Mouse (Mus musculus): Measurements from ENCODE around the gene Pds5b. TPM values are rescaled to one million over a fixed set of nuclear protein-coding genes. Genes with fewer than 3 reads are reported as not detected.
"Not testable (repeated sequence)": the region's sequence is repeated elsewhere in the genome, so short reads cannot be mapped to it uniquely, and the experiment has no call there.

Pds5b gene
- 34.3 and 48.5 TPM in 2 replicates for polyA plus RNA-seq (2012; rRNA removed)

DNA sequence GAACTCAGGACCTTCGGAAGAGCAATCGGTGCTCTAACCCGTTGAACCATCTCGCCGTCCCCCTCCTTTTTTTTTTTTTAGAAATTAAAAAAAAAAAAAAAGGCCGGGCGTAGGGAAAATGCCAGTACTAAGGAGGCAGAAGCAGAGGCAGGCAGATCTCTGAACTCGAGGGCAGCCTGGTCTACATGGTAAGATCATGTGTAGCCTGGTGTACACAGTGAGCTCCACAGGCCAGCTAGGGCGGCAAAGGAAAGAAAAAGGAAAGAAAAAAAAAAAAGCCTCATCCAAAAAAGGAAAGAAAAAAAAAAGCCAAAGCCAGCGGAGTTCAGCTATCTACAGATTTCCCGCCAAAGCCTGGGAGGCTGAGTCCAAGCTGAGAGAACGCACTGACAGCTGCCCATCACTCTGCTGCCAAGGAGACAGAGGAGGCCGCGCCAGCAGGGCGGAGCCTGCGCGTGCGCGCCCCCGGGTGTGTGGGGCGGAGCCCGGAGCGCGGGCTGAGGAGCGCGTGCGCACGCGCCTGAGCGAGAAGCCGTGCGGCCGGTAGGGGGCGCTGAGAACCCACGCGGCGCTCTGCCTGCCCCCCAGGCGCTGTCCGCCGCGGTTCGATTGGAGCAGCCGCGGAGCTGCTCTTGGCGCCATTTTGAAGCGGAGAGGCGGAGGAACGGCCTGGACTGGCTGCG is at the start of gene Pds5b:
Gene Pds5b, plus strand, starts transcription at position 587 of the 683 bp plus-strand sequence.
- TF ChIP-seq CTCF (IDR thresholded peaks at IDR 0.05; ENCODE audit: borderline replicate concordance, extremely low read depth, insufficient read depth, insufficient read length) (peak; percentile 92), POLR2A (IDR thresholded peaks at IDR 0.05; ENCODE audit: borderline replicate concordance, extremely low read depth, insufficient read depth, insufficient read length, poor library complexity, severe bottlenecking) (no peak; the same call in 1 of the 2 replicates)
- peak; percentile 99 for DNase-seq (ENCODE audit: low read depth)

DNA sequence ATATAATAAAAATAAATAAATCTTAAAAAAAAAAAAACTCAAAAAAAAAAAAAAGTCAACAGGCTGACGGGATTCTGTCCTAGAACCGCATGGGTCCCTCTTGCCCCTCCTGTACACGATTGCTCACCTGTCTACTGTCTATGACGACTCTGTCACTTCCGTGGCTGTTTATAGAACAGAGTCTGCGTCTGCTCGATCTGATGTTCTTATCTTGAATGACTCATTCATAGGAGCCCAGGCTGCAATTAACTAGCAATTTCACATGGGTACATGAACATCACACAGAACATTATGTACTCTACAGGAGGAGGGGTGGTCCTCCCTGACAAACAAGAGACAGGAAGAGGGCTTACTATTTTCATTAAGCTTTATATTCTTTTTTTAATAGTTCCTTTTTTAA is 48.0 kb upstream of the Pds5b start:
- no peak for TF ChIP-seq POLR2A (IDR thresholded peaks at IDR 0.05; ENCODE audit: borderline replicate concordance, extremely low read depth, insufficient read depth, insufficient read length, poor library complexity, severe bottlenecking)
- TF ChIP-seq CTCF (IDR thresholded peaks at IDR 0.05; ENCODE audit: borderline replicate concordance, extremely low read depth, insufficient read depth, insufficient read length), result no peak
- DNase-seq (ENCODE audit: low read depth), result no peak

DNA sequence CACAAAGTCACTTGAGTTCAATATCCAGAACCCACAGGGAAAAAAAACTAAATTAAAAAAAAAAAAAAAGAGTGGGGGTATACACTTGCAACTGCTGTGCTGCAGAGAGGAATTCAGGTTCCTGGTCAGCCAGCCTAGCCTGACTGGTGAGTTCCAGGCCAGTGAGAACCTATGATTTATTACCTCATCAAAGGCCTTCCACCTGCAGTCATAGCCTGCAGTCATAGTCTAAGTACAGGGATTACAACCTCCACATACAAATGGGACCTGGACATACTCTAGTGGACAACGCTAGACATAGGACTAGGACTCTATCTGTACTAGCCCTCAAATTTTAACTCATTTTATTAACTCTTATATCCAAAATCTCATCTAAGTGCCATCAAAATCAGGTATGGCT is 44.3 kb upstream of the Pds5b start:
- TF ChIP-seq CTCF (IDR thresholded peaks at IDR 0.05; ENCODE audit: borderline replicate concordance, extremely low read depth, insufficient read depth, insufficient read length), result no peak
- no peak for DNase-seq (ENCODE audit: low read depth)

DNA sequence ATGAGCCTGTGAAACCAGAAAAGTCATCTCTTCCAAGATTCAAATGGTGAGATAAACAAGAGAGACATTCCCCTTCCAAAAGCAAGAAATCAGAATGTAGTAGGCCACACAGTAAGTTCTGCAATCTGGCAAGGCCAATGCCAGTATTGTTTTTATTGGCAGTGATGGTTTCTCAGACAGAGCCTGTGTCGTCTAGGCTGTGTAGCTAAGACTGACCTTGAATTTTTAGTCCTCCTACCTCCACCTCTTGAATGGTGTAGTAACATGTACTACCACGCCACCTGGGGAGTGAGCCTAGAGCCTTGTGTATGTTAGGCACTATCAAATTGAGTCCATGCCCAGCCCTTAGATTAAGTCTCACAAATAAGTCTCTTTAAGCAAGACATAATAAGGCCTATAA is 43.8 kb upstream of the Pds5b start:
- TF ChIP-seq CTCF (IDR thresholded peaks at IDR 0.05; ENCODE audit: borderline replicate concordance, extremely low read depth, insufficient read depth, insufficient read length) (no peak), POLR2A (IDR thresholded peaks at IDR 0.05; ENCODE audit: borderline replicate concordance, extremely low read depth, insufficient read depth, insufficient read length, poor library complexity, severe bottlenecking) (no peak)

DNA sequence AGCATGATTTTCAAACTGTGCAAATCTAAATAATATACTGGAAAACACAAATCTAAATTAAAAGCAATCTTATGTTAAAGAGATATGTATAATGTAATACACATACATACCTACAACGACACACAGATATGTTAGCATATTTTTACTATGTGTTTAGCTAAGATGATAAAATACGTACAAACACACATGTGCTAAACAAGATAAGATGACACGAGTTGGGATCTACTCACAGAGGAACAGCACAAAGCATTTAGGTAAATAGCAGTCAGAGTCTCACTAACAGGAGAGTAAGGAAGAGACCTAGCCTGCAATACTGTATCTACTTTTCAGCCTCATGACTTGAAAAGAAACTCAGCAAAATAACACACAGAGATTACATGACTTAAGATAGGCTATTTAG is 32.1 kb upstream of the Pds5b start:
- DNase-seq (ENCODE audit: low read depth), result no peak
- no peak for TF ChIP-seq CTCF (IDR thresholded peaks at IDR 0.05; ENCODE audit: borderline replicate concordance, extremely low read depth, insufficient read depth, insufficient read length)
- TF ChIP-seq POLR2A (IDR thresholded peaks at IDR 0.05; ENCODE audit: borderline replicate concordance, extremely low read depth, insufficient read depth, insufficient read length, poor library complexity, severe bottlenecking), result no peak

More for the DNA sequence above, 43.8 kb upstream of the Pds5b start:
- DNase-seq (ENCODE audit: low read depth), result no peak

DNA sequence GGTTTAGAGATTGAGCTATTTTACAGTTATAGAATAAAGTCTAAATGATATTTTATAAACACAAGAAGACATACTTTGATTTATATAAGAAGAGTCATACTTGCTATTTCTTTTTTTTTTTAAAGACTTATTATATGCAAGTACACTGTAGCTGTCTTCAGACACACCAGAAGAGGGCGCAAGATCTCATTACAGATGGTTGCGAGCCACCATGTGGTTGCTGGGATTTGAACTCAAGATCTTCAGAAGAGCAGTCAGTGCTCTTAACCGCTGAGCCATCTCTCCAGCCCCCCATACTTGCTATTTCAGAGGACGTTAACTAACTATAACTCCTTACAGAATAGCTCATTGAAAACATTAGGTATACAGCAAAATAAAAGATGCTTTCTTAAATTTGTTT is 30.1 kb upstream of the Pds5b start:
- DNase-seq (ENCODE audit: low read depth), result not testable (repeated sequence)

DNA sequence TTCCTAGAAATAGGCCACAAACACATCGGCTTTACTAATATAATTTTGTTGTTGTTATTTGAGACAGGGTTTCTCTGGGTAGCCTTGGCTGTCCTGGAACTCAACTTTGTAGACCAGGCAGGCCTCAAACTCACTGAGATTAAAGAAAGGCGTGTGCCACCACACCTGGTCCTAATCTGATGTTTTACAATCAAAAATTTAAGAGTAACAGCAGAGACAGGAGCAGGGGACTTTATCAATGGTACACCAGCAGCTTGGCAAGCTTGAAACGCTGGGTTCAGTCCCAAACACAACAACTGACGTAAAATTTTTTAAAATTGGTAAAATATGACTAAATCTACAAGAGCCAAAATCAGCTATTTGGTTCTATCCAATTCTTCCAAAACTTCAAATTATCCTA is 28.6 kb upstream of the Pds5b start:
- TF ChIP-seq POLR2A (IDR thresholded peaks at IDR 0.05; ENCODE audit: borderline replicate concordance, extremely low read depth, insufficient read depth, insufficient read length, poor library complexity, severe bottlenecking) (no peak), CTCF (IDR thresholded peaks at IDR 0.05; ENCODE audit: borderline replicate concordance, extremely low read depth, insufficient read depth, insufficient read length) (no peak)
- no peak for DNase-seq (ENCODE audit: low read depth)

DNA sequence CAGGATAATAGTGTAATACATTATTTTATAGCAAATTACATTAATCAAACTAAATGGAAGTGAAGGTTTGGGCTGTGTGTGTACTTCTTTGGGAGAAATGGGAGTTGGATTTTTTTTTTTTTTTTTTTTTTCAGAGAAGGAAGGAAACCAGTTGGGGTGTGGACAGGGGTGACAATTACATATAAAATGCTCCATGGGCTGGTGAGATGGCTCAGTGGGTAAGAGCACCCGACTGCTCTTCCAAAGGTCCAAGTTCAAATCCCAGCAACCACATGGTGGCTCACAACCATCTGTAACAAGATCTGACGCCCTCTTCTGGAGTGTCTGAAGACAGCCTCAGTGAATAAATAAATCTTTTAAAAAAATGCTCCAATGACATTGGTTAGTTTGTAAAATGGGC is 21.0 kb upstream of the Pds5b start:
- no peak for TF ChIP-seq POLR2A (IDR thresholded peaks at IDR 0.05; ENCODE audit: borderline replicate concordance, extremely low read depth, insufficient read depth, insufficient read length, poor library complexity, severe bottlenecking)
- TF ChIP-seq CTCF (IDR thresholded peaks at IDR 0.05; ENCODE audit: borderline replicate concordance, extremely low read depth, insufficient read depth, insufficient read length), result no peak
- DNase-seq (ENCODE audit: low read depth), result no peak

DNA sequence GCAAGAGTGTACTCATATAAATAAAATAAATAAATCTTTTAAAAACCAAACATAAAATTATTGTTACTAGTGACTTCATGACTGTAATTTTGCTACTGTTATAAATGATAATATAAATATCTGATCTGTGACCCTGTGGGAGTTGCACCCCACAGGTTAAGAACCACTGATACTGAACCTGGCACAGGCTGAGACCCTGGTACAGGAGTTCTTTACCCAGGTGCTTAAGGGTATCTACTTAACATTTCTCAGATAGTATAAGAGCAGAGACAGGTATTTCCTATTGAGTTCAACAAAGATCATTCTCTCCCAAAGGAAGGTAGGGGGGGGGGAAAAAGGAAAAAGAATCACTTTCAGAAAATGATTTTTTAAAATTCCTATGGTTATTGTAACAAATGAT is 19.0 kb upstream of the Pds5b start:
- DNase-seq (ENCODE audit: low read depth), result no peak

DNA sequence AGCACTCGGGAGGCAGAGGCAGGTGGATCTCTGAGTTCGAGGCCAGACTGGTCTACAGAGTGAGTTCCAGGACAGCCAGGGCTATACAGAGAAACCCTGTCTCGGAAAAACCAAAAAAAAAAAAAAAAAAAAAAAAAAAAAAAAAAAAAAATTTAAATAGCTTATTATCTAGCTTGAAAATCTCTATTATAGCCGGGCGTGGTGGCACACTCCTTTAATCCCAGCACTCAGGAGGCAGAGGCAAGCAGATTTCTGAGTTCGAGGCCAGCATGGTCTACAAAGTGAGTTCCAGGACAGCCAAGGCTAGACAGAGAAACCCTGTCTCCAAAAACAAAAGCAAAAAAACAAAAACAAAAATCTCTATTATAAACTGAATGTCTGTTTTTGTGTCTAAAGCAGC is 14.1 kb upstream of the Pds5b start:
- not testable (repeated sequence) for DNase-seq (ENCODE audit: low read depth)

More for the DNA sequence above, 19.0 kb upstream of the Pds5b start:
- TF ChIP-seq POLR2A (IDR thresholded peaks at IDR 0.05; ENCODE audit: borderline replicate concordance, extremely low read depth, insufficient read depth, insufficient read length, poor library complexity, severe bottlenecking) (no peak), CTCF (IDR thresholded peaks at IDR 0.05; ENCODE audit: borderline replicate concordance, extremely low read depth, insufficient read depth, insufficient read length) (no peak)

DNA sequence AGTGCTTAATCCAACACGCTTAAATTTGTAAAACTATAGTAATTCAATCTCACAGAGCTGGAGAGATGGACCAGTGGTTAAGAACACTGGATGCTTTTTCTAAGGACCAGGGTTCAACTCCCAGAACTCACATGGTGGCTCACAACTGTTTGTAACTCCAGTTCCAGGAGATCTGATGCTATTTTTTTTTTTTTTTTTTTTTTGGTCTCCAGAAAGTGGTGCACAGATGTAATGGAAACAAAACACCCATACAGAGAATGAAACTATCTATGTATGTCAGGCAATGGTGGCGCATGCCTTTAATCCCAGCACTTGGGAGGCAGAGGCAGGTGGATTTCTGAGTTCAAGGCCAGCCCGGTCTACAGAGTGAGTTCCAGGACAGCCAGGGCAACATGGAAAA is 13.2 kb upstream of the Pds5b start:
- DNase-seq (ENCODE audit: low read depth), result not testable (repeated sequence)

DNA sequence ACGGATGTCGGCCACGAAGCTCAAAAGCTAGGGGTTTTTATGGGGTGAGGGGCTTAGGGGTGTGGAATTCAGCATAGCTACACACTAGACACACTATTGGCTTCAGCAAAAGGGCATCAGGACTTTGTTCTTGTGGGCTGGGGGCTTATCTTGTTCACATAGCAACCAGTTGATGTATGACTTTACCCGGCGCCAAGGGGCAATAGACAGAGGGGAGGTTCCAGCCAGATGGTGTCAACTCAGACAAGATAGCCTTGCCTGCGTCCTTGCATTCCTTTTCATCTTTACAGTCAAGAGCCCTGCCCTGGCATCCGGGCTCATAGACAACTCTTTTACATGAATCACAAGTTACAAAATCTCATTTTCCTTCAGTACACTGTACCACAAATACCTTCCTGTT is 9.6 kb upstream of the Pds5b start:
- DNase-seq (ENCODE audit: low read depth), result not testable (repeated sequence)

DNA sequence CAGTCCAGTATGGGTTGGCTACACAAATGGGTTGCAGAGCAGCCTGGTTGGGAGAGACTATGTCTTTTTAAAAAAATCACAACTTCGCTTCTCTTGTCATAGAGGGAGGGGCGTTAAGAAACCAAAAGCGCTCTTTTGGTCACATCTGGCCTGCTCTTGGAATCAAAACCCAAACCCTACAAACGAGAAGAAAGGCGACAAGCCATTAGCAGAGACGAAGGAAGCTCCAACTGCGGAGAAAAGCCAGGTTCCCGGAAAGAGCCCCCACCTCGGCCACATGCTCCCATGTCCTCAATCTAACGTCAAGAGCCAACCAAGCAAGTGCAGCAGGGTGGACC is 8.8 kb upstream of the Pds5b start:
- TF ChIP-seq POLR2A (IDR thresholded peaks at IDR 0.05; ENCODE audit: borderline replicate concordance, extremely low read depth, insufficient read depth, insufficient read length, poor library complexity, severe bottlenecking), result no peak
- TF ChIP-seq CTCF (IDR thresholded peaks at IDR 0.05; ENCODE audit: borderline replicate concordance, extremely low read depth, insufficient read depth, insufficient read length), result no peak

More for the DNA sequence above, 8.8 kb upstream of the Pds5b start:
- no peak for DNase-seq (ENCODE audit: low read depth)

All from brain, embryonic 14.5 days (tissue).